Mouse (Mus musculus) thymus, adult 2 months (tissue): ENCODE results near the gene Cdca3.

Experiments
- CTCF ChIP-seq: fragments of 200-500 bp; IDR thresholded peaks from 2 replicates; pipeline ENCODE4 v1.5.1; 2012; ENCODE audit warnings: mild to moderate bottlenecking, control low read depth, low read length, moderate library complexity, borderline replicate concordance; ENCODE audit not compliant: control insufficient read depth, poor library complexity, insufficient read depth; ENCODE audit errors: extremely low read depth
- POLR2A ChIP-seq: fragments of 200-500 bp; IDR thresholded peaks from 2 replicates; pipeline ENCODE4 v1.6.1; 2012; ENCODE audit warnings: mild to moderate bottlenecking, low read length, control low read depth, moderate library complexity; ENCODE audit not compliant: control insufficient read depth, poor library complexity, insufficient read depth; ENCODE audit errors: extremely low read depth

- TF ChIP-seq POLR2A = 0 out of 2 replicates have a peak, but pooled peaks have one; percentile 35
- peak; percentile 59; the same call in 1 of the 2 replicates for TF ChIP-seq CTCF
These were observed 20.1 kb upstream of the Cdca3 start for GRCm38 (mm10) chr6:124809052-124809774.
